Mouse (Mus musculus): Measurements from ENCODE around the gene Spink4.

DNA sequence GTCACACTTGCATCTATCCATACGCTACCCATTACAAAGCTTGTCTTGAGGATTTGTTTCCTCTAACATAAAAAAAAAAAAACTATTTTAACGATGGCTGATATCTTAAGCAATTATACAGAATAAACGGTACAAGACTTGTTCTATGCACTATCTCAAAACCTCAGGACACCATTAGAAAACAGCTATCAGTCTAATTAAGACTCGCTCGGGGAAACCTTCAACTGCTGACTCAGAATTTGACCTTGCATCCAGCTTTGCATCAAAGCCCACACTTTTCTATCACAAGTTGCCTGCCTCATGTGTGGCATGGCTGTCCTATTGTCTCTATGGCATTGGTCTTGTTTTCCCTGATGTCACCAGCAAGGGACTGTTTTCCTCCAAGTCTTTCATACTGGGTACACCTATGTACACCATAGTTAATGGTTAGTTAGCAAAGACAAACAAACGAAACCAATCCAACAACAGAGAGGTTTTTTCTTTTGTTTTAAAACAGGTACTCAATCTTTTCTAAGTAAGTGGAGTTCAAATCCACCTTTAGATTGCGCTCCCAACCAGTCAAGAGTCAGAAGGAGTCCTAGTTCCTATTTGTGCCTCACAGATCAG, 26.8 kb downstream of the Spink4 start:
- no peak for TF ChIP-seq CTCF (IDR thresholded peaks at IDR 0.05; ENCODE audit: low read depth, low read length)
- TF ChIP-seq POLR2A (IDR thresholded peaks at IDR 0.05; ENCODE audit: borderline replicate concordance, low read depth, low read length), result no peak
